Mouse (Mus musculus) bone marrow, adult 2 months (tissue): ENCODE measurements at regions not wholly inside any gene's neighbourhood (a gene's known extent, or its start where the extent isn't known, plus 50 kb on each side); places are given as distances from the start of the nearest gene placed in this dataset.

Experiments
- CTCF ChIP-seq: fragments of 200-500 bp; IDR thresholded peaks from 2 replicates; pipeline ENCODE4 v1.5.1; 2011; ENCODE audit warnings: low read length, control low read depth; ENCODE audit not compliant: control insufficient read depth, insufficient read depth
- POLR2A ChIP-seq: fragments of 200-500 bp; IDR thresholded peaks from 2 replicates; pipeline ENCODE4 v1.6.1; 2011; ENCODE audit warnings: low read depth, mild to moderate bottlenecking, control low read depth, low read length, borderline replicate concordance; ENCODE audit not compliant: control insufficient read depth

DNA sequence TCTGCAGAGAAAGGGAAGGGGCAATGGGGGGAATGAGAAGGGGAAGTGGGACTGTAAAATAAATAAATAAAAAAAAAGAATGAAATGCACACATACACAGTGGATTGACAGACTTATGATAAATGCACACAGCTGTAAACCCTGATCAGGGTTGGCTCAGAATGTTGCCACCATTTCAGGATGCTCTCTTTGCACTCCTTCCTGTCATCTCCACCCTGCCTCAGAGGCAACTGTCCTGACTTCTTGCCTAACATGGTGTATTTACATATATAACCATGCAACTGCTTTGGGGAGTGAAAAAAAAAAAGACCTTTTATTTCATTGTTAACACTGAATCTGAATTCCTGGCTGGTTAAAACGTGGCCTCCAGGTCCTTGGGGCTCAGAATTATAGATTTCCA, 149.4 kb downstream of the Kcnrg start:
- TF ChIP-seq CTCF, result no peak
- TF ChIP-seq POLR2A, result no peak
